Mouse (Mus musculus): ENCODE measurements around the gene Gm19684.
"Not testable (repeated sequence)": the region's sequence is repeated elsewhere in the genome, so short reads cannot be mapped to it uniquely, and the experiment has no call there.

Gene Gm19684

DNA sequence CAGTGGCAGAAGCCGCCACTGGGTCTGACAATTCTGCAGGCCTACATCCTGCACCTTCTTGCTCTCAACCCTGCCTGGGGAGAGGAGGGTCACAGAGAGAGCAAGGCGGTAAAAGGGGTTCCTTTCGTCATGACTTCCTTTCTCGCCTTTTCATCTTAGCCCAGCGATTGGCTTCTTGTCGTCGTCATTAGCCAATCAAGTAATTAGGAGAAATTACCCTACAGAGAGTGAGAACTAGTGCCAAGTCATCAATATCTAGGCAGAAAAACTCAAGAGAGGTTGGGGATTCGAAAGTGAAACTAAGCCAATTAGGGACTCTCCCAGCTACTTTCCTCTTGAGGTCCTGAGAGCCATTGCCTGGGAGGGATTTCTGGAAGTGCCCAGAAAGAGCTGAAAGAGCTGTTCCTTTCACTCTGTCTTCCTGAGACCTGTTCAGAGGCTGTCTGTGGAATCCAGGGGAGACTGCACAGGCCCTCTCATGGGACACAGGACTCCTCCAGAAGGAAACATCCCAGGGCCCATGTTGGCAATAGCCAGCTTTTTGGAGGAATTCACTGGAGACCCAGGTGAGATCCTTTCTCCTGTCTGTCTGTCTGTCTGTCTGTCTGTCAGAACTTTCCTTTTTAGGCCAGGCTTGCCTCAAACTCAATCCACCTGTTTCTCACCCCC is at the start of gene Gm19684:
Gene Gm19684, plus strand, starts transcription at position 327 of the 669 bp plus-strand sequence.
- DNase-seq: not testable (repeated sequence)

DNA sequence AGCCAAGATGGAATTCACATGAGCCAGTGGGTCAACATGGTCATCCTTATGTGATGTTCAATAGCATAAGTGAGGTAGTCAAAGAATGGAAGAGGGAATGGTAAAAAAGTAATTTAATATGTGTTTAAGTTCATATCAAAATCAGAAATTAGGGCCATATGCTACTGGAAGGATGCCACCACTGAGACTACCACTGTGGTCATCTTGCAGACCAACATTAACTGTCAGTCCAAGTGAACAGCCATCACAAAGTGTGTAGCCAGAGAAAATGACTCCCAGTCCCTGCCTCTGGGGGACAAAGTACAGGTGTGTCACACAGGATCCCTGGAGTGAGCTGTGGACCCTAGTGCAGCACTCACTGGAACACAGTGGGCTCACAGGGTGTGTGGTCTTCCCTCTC is 39.6 kb upstream of the Gm19684 start:
- not testable (repeated sequence) for DNase-seq

DNA sequence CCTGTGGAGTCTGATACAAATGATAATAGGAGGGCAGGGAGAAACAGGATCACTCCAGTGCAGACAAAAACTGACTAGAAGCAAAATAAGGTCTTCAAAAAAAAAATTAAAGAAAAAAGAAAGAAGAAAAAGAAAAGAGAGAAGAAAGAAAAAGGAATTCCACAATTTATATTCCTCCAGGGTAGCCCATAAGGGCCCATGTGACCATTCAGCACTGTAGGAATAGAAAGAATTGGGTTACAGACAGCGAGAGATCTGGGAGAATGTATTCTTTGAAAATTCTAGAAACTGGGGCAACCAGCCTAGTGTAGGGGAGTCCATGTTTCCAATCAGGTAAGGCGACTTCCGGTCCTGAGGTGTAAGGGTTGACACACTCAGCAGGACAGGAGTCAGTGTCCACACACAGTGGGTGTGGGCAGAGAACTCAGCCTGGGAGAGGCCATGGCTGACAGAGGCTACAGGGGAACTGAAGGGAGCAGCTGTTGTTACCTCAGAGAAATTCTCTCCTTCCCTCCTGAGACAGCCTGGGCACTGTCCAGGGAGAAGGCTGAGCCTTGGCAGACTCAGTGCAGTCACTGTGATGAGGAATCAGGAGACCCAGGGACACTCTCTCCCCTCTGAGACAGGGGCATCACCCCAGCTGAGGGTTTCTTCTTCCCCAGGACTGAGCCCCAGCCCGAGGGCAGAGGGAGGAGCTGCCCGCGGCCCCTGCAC is 38.8 kb upstream of the Gm19684 start:
- not testable (repeated sequence) for DNase-seq

DNA sequence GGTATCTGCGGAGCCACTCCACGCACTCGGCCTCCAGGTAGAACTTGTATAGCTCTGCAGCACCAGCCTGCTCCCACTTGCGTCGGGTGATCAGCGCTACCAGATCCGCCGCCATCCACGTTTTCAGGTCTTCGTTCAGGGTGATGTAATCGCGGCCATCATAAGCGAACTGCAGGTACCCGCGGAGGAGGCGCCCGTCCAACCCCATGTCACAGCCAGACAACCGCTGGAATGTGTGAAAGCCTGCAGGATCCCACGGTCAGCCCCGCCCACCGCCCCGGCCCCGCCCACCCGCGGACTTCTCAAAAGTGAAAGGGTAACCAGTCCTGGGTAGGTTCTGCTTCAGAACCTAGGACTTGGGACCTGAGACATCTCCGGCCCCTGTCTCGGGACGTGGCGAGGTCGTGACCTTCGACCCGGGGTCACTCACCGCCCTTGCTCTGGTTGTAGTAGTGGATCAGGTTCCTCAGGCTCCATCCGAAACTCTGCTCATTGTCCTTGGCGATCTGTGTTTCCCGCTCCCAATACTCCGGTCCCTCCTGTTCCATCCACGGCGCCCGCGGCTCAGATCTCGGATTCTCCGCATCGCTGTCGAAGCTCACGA is 38.1 kb upstream of the Gm19684 start:
- DNase-seq: peak; percentile 39

DNA sequence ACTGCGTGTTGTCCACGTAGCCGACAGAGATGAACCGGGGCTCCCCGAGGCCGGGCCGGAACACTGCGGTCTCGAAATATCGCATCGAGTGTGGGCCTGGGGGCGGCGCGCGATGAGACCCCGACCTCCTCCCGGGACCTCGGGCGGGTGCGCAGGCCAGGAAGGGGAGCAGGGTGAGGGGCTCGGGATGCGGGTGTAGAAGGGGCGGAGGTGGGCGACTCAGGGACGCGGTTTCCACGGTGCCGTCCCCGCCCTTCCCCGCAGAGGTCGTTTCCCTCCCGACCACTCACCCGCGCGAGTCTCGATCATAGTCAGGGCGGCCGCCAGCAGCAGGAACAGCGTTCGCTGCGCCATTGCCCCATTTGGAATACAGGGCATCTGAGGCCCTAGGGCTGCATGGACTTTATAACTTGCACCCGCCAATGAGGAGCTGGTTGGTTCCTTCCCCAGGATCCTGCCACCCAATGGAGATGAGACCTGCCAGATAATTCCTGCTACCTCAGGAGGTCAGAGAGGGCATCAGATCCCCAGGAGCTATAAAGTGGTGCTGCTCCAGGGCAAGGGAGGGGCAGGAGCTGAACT is 37.5 kb upstream of the Gm19684 start:
- DNase-seq: no peak

DNA sequence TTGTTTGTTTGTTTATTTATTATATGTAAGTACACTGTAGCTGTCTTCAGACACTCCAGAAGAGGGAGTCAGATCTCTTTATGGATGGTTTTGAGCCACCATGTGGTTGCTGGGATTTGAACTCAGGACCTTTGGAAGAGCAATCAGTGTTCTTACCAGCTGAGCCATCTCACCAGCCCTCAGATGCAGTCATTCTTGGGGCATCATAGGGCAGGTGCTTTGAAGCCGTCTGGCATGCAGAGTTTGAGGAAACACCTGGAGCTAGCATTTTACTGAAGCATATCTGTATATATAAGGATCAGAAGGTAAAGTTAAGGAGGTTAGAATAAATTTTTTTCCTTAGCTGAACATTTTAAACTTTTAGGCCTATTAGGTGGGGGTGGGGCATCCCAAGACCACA is 35.5 kb upstream of the Gm19684 start:
- DNase-seq: not testable (repeated sequence)

DNA sequence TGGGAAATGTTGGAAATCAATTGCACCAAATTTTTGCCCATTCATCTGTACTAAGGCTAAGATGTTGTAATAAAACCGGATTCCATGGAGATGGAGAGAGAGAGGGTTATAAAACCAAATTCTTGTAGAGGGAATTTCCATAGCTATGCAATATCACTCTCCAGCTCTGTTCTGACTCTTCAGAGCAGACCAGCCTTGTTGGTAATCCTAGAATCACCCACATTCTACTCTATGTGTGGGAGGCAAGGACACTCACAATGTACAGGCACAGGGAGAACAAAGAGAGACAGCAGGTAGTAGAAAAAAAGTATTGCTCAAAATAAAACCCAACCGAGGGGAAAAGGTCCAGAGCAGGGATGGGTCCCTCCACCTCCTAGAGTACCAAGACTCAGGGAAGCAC is 29.5 kb upstream of the Gm19684 start:
- DNase-seq: not testable (repeated sequence)

DNA sequence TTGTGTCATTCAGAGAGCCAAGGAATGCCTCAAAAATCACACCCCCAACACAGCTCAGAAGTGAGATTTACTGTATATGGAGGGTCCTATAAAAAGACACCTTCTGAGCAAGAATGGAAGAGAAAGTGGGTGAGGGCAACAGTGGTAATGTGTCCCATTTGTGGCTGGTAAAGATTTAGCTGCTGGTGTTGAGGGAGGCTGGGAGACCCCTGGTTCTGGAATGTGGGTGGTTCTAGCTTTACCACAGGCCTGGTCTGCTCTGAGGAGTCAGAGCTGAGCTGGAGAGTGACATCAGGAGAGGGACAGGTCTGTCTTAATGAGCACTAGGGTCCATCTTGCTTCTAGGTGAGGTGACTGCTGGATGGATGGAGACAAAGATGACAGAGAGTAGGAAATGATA is 29.0 kb upstream of the Gm19684 start:
- DNase-seq: not testable (repeated sequence)

DNA sequence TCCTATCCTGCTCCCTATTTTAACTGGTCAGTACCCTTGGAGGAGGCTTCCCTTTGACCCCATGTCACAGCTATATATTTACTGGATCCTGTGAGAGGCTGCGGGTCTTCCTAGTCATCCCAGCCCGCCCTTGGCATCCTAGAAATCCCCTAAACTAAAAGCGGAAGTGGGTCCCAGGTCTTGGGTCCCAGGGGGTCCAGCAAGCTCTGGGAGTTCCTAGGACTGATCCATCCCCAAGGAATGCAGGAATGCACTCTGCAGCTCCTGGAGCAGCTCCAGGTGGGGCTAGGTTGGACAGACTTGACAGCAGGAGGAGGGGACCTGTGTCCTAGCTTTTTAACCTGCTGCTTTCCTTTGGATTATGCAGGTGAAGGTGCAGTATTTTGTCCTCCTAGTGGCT is 27.5 kb upstream of the Gm19684 start:
- no peak for DNase-seq

DNA sequence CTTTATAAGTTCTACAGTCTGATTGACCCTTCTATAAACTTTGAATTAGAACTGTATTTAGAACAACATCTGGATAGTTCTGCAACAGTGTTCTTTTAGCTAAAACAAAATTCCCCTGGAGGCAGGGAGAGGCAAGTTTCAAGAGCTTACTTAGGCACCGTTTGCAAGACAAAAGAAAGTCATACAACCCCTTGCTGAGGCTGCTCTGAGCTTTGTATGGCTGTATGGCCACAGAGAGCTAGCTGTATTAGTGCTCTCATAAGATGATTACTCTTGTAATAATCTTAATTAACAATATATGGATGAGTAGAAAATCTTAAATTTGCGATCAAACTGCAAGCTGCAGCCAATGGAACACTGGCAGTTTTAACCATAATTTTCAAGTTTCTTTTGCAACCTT is 21.9 kb upstream of the Gm19684 start:
- DNase-seq: not testable (repeated sequence)

DNA sequence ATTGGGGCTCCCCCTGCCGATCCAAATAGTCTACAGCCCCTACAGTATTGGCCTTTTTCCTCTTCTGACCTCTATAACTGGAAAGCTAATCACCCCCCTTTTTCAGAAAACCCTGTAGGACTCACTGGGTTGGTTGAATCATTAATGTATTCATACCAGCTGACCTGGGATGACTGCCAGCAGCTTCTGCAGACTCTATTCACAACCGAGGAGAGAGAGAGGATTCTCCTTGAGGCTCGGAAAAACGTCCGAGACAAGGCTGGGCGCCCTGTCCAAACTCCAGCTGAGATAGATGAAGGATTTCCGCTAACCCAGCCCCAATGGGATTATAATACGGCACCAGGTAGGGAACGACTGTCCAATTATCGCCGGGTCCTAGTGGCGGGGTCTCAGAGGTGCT is 19.4 kb upstream of the Gm19684 start:
- not testable (repeated sequence) for DNase-seq

DNA sequence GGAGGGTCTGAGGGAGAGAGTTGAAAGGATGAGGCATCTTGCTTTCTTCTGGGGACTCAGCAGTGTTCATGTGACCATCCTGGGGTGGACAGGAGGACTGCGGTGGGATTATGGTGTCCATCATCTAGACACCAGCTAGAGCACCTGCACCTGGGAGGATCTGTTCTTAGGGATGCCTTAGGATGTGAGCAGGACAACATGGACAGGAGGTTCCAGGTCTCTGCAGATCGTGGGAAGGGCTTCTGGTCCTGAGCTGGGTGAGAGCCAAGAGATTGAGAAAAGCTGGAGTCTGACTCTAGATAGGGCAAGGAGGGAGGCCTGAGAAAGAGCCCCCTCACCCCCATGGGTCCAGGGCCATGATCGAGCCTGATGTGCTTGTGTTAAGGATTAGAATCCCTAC is 11.3 kb upstream of the Gm19684 start:
- DNase-seq: not testable (repeated sequence)

DNA sequence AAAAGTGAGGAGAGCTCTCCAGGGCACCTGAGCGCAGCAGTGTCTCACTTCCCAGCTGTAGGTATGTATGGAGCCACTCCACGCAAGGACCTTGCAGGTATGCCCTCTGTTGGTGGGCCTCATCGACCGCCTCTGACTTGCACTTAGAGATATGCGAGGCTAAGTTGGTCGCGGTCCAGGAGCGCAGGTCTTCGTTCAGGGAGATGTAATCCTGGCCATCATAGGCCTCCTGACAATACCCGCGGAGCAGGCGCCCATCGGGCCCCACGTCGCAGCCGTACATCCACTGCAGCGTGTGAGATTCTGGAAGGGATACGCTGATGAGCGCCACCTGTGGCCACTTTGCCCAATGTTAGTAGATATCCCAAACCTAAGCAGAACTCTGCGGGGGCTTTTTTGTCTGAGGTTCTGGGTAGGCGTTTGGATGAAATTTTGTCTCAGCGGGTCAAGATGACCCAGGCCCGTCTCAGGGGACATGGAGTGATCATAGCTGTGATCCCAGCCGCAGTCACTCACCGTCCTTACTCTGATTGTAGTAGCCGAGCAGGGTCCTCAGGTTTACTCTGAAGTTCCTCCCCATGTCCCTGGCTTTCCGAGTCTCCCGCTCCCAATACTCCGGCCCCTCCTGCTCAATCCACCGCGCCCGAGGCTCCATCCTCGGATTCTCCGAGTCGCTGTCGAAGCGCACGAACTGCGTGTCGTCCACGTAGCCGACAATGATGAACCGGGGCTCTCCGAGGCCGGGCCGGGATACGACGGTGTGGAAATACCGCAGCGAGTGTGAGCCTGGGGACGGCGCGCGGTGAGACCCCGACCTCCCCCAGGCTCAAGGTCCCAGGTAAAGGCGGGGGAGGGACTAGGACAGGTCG is 10.6 kb upstream of the Gm19684 start:
- DNase-seq: peak; percentile 31

DNA sequence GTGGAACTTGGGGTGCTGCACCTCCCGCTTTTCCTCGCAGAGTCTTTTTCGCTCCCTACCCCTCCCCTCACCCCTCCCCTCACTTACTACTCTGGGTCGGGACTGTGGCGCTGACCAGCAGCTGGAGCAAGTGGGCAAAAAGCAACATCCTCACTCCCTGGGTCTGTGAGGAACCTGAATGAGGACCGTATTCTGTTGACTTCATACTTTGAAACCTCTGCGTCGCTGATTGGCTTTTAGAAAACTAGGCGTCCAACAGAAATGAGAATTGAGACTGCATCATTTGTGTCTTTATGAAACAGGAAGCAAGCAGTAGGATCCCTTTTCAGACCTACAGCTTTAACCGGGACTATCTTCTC is 10.0 kb upstream of the Gm19684 start:
- DNase-seq: not testable (repeated sequence)

DNA sequence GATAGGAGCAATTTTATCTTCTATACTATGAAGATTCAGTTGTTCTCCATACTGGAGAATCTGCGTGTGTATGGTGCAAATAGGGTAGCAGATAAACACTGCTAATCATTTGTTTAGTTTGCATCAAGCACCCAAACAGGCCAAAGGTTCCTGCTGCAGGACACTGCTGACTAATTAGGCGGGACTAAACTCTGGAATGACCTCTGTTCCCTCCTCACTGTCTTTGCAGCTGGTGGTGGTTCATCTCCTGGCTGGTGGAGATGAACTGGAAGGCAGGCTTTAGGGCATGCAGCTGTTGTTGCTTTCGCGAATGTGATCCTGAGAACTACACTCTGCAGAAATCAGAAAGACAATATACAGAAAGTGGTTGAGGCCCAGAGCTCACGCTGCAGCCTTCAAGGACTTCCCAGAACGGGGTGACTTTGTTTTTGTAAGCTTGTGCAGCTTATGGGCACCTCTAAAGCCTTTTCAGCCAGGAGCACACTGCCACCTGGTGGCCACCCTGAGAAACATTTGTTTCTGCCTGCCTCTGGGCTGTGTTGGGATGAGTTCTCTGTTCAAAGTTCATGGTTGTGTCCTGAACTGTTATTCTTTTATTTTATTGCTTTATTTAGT is 7.4 kb upstream of the Gm19684 start:
- peak; percentile 48 for DNase-seq

DNA sequence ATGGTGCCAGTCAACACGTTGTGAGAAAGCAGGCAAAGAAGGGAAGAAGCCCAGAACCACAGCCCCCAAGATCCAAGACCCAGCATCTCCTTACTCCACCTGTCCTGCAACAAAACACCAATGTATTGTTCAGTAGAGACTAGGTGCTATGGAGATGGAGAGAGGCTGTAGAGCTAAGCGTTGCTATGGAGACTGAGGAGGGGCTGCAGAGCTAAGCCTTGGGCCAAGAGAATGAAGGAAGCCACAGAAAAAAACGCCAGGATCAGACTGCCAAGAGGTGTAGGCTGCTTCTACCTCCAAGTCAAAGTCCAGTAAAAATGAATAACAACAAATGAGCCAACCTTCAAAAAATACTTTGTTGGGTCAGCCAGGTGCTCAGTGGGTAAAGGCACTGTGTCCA is 4.9 kb upstream of the Gm19684 start:
- not testable (repeated sequence) for DNase-seq

DNA sequence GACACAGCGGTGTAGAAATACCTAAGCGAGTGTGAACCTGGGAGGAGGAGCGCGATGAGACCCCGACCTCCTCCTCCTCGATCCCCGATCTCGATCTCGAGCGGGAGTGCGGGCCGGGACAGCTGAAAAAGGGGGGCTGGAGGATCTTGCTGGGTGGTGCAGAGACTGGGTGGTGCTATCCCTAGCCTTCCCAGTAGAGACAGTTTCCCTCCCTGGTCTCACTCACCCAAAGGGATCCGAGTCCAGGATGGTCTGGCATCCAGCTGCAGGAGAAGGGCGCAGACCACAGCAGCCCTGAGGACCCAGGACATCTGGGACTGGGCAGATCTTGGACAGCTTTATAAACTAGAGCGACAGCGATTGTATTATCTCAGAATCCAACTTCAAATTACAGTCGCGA is 639 bp upstream of the Gm19684 start:
- DNase-seq: not testable (repeated sequence)

DNA sequence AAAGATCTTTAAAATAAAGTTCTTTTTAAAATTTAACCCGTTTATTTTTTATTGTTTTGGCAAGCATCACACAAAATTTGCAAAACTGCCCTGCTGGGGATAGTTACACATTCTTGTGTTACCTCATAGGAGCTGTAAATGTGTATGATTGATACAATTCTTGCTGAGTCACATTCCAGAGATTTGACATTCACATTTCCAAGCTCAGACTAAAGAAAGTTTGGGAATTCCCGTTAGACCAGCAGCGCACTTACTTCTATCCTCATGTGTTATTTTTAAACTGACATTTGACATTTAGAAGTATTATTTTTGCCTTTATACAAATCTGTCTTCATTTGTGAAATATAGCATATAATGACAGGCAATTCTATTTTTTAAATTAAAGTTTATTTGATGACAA is 2.6 kb downstream of the Gm19684 start:
- DNase-seq: not testable (repeated sequence)

DNA sequence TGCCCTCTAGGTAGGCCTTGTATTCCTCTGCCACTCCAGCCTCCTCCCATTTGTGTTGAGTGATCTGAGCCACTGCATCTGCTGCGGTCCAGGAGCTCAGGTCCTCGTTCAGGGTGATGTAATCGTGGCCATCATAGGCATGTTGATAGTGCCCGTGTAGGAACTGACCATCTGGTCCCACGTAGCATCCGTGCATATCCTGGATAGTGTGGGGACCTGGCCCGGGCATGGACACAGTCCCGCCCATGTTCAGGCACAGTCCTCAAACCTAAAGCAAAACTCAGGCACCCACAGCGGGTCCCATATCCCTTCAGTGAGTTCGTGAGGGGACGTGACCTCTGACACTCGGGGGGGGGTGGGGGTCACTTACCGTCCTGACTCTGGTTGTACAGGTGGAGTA is 7.0 kb downstream of the Gm19684 start:
- not testable (repeated sequence) for DNase-seq

DNA sequence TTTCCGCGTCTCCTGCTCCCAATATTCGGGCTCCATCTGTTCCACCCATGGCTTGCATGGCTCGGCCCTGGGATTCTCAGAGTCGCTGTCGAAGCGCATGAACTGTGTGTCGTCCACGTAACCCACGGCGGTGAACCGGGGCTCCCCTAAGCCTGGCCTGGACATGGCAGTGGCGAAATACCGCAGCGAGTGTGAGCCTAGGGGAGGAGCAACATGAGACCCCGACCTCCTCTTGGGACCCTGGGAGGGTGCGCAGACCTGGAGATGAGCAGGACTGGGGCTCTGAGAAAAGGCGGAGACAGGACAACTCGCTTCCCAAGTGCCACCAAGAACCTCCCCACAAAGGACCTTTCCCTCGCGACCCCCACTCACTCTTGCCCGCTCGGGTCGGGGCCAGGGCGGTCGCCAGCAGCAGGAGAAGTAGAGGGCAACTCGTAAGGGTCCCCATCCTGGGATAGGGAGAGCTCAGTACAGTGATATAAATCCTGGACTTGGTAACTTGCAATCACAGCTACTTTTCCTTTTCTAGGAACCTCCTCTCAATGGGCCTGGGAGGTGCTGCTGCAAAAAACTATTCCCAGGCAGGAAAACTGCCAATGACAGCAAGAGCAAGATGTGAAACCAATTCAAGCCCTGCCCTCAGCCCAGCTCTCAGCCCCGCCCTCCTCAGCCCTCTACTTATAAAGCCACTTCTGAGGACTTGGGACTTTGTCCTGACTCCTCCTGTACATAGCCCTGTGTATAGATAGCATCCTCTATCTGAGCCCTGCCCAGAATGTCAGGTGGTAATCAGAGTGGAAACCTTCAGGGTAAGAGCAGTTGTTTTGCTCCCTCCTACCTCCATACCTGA is 7.7 kb downstream of the Gm19684 start, which contains the start of gene Gm7030:
Gene Gm7030, minus strand, starts transcription at position 458 of the 850 bp plus-strand sequence.
- DNase-seq: not testable (repeated sequence)

Measured in right cerebral cortex, postnatal 4 days (tissue).